In the genomic region with DNA sequence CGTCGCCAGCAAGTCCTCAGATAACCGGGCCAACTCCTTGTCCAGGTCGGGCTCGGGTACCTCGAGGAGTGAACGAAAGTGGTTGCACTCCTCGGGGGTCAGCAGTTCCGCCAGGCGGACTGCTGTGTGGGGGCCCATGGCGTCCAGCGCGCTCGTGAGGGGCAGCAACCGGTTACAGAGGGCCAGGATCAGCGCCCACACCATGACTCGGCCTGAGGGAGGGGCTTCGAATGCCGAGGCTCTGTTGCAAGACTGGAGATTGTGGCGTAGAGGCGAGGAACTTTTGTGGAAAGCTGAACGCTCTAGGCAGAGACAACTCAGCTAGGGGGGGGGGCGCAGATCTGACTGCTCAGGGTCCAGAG, we compare ENCODE assay signal across 9 mouse cellular contexts. TPM values are rescaled to one million over a fixed set of nuclear protein-coding genes. Genes with fewer than 3 reads are reported as not detected.
A peak's percentile ranks its signal among the peaks of the same experiment; 100 is the strongest.
DNase-seq lines count a peak whose midpoint lies in the region; ATAC-seq and TF ChIP-seq lines count a peak whose summit lies in the region.
"Had no signal": no experiment of that assay in that cellular context is flagged by ENCODE, and none has a peak within 500 bp of the region (broad histone marks: within the 10 kb centered on the region; RNA-seq: fewer than 3 reads in every experiment).

TSS of gene Gm47841 (minus strand) at position 204 of the 362 bp plus-strand sequence.

- TF ChIP-seq CTCF in testis, adult 2 months (IDR thresholded peaks at IDR 0.05; ENCODE audit: control insufficient read depth, insufficient read depth, insufficient replicate concordance, low read depth, low read length): no peak
- TF ChIP-seq CTCF in liver, embryonic 14.5 days (IDR thresholded peaks at IDR 0.05; ENCODE audit: low read depth): no peak
- no peak for TF ChIP-seq CTCF in stomach, postnatal 0 days (IDR thresholded peaks at IDR 0.05; ENCODE audit: low read depth)

- peaks cover 19% of the 10 kb centered on the region for H3K4me1 ChIP-seq in testis, adult 2 months (ENCODE audit: control insufficient read depth, insufficient read depth, low read length)
- H3K4me1 ChIP-seq in heart, embryonic 15.5 days (replicated peaks): peaks cover 17% of the 10 kb centered on the region
- no peaks in the 10 kb centered on the region for H3K4me1 ChIP-seq in liver, embryonic 14.5 days (replicated peaks; ENCODE audit: control insufficient read depth in 2 of 2, insufficient read depth in 2 of 2, low read length in 1 of 2)
- peaks cover 14% of the 10 kb centered on the region; the same call in 1 of the 2 replicates for H3K4me1 ChIP-seq in stomach, postnatal 0 days (replicated peaks; ENCODE audit: control insufficient read depth, insufficient read depth)

- no peak within 1 kb of the TSS for H3K27ac ChIP-seq in testis, adult 2 months (ENCODE audit: control insufficient read depth, insufficient read depth, low read depth, low read length)
- no peak within 1 kb of the TSS for H3K27ac ChIP-seq in heart, embryonic 15.5 days
- no peak within 1 kb of the TSS for H3K27ac ChIP-seq in liver, embryonic 14.5 days
- no peak within 1 kb of the TSS; the same call in 1 of the 2 replicates for H3K27ac ChIP-seq in stomach, postnatal 0 days (replicated peaks)

- no peak for TF ChIP-seq EP300 in liver, embryonic 14.5 days (IDR thresholded peaks at IDR 0.05; ENCODE audit: low read depth)
- TF ChIP-seq EP300 in stomach, postnatal 0 days (optimal IDR thresholded peaks at IDR 0.05): no peak

- H3K9me3 ChIP-seq in heart, embryonic 15.5 days (replicated peaks): no peaks in the 10 kb centered on the region
- H3K9me3 ChIP-seq in liver, embryonic 14.5 days (ENCODE audit: control insufficient read depth, low read length): no peaks in the 10 kb centered on the region
- no peaks in the 10 kb centered on the region for H3K9me3 ChIP-seq in stomach, postnatal 0 days (ENCODE audit: control insufficient read depth, low read length)

- DNase-seq in testis, postnatal 14 days (ENCODE audit: low spot score): no peak
- no peak for DNase-seq in liver, embryonic 14.5 days (ENCODE audit: low read depth in 3 of 3, low spot score in 3 of 3)
- DNase-seq in stomach, postnatal 0 days (ENCODE audit: low spot score): no peak
- DNase-seq in left cerebral cortex, postnatal 36 days (ENCODE audit: low spot score in 2 of 2): no peak
- no peak for DNase-seq in adrenal gland, postnatal 36 days
- no peak for DNase-seq in gastrocnemius, postnatal 36 days

- intact Hi-C loops in left cerebral cortex, postnatal 36 days (cut with DNase I): no loop called here
- intact Hi-C loops in gastrocnemius, postnatal 36 days (cut with DNase I): no loop called here

- peaks cover 2% of the 10 kb centered on the region; the same call in 1 of the 2 replicates for H3K27me3 ChIP-seq in testis, adult 2 months (ENCODE audit: control insufficient read depth, insufficient read depth, low read length)
- peaks cover 95% of the 10 kb centered on the region for H3K27me3 ChIP-seq in heart, embryonic 15.5 days
- peaks cover 48% of the 10 kb centered on the region for H3K27me3 ChIP-seq in liver, embryonic 14.5 days (ENCODE audit: control insufficient read depth, insufficient read depth, low read length)
- no peaks in the 10 kb centered on the region; the same call in 1 of the 2 replicates for H3K27me3 ChIP-seq in stomach, postnatal 0 days (ENCODE audit: control insufficient read depth, insufficient read depth, low read length)

- H3K4me2 ChIP-seq in heart, embryonic 15.5 days: peak within 1 kb of the TSS; percentile 94
- peak within 1 kb of the TSS; percentile 52 for H3K4me2 ChIP-seq in liver, embryonic 14.5 days (ENCODE audit: low read depth)
- peak within 1 kb of the TSS; percentile 92 for H3K4me2 ChIP-seq in stomach, postnatal 0 days (replicated peaks; ENCODE audit: low read depth)

- peak within 1 kb of the TSS; percentile 25; the same call in 1 of the 2 replicates for H3K9ac ChIP-seq in heart, embryonic 15.5 days
- H3K9ac ChIP-seq in liver, embryonic 14.5 days (replicated peaks): no peak within 1 kb of the TSS
- H3K9ac ChIP-seq in stomach, postnatal 0 days (ENCODE audit: low read length): peak within 1 kb of the TSS; percentile 60

- TF ChIP-seq POLR2A in testis, adult 2 months (IDR thresholded peaks at IDR 0.05; ENCODE audit: control insufficient read depth, low read depth, low read length): peak; percentile 72

- ATAC-seq in heart, embryonic 15.5 days (replicated peaks; ENCODE audit: insufficient number of reproducible peaks, insufficient read depth, low FRiP score, low read depth): no peak
- no peak for ATAC-seq in liver, embryonic 14.5 days (ENCODE audit: insufficient read depth)
- ATAC-seq in stomach, postnatal 0 days (ENCODE audit: low FRiP score, low TSS enrichment): no peak

- H3K4me3 ChIP-seq in testis, adult 2 months (ENCODE audit: control insufficient read depth, low read depth, low read length): peak within 1 kb of the TSS; percentile 79
- H3K4me3 ChIP-seq in heart, embryonic 15.5 days: peak within 1 kb of the TSS; percentile 54
- H3K4me3 ChIP-seq in liver, embryonic 14.5 days (ENCODE audit: insufficient read depth in 1 of 2, low read depth in 2 of 2, low read length in 2 of 2): peak within 1 kb of the TSS in 1 of 2 experiments; percentile 34; a peak in 2 of 4 replicates
- peak within 1 kb of the TSS; percentile 47 for H3K4me3 ChIP-seq in stomach, postnatal 0 days (ENCODE audit: low read depth, low read length)
- H3K4me3 ChIP-seq: myocyte had no signal

- no peaks in the 10 kb centered on the region for H3K36me3 ChIP-seq in testis, adult 2 months (ENCODE audit: control insufficient read depth, insufficient read depth, low read length)
- no peaks in the 10 kb centered on the region for H3K36me3 ChIP-seq in heart, embryonic 15.5 days
- no peaks in the 10 kb centered on the region for H3K36me3 ChIP-seq in liver, embryonic 14.5 days (replicated peaks; ENCODE audit: control insufficient read depth, insufficient read depth, low read depth)
- H3K36me3 ChIP-seq in stomach, postnatal 0 days (ENCODE audit: control insufficient read depth, insufficient read depth, low read length): no peaks in the 10 kb centered on the region

- WGBS in heart, embryonic 15.5 days: 3% methylated on average over 23 of the region's 23 CpGs
- 3% methylated on average over 23 of the region's 23 CpGs for WGBS in liver, embryonic 14.5 days (ENCODE audit: insufficient replicate concordance)
- 7% methylated on average over 22 of the region's 23 CpGs for WGBS in stomach, postnatal 0 days

RNA-seq across cellular contexts. Expression of gene Gm47841, which starts in this region (rescaled TPM):
- 79.8 and 97.0 TPM in 2 replicates for polyA plus RNA-seq in testis, adult 2 months (2012; rRNA removed)
- not detected in 2 replicates for polyA plus RNA-seq in heart, embryonic 15.5 days (2015; fragmentation: Nextera tagmentation; extraction: Ambion mirVana)
- not detected in 2 replicates for polyA plus RNA-seq in liver, embryonic 14.5 days (2012; rRNA removed)
- not detected in 2 replicates for polyA plus RNA-seq in liver, embryonic 14.5 days (2014; fragmentation: Nextera tagmentation; extraction: Ambion mirVana)
- not detected in 2 replicates for polyA plus RNA-seq in stomach, postnatal 0 days (2015; fragmentation: Nextera tagmentation; extraction: Ambion mirVana)
- total RNA-seq in left cerebral cortex, postnatal 36 days (2021): not detected
- total RNA-seq in adrenal gland, postnatal 36 days (2021): under 1 TPM in 1 of 2 experiments, not detected in 1; 0.26 TPM
- not detected for total RNA-seq in gastrocnemius, postnatal 36 days (2021)
- polyA plus RNA-seq: myocyte had no signal

Comparison
In these comparisons a context has a peak if more than half of its experiments do, and no peak if none do; other contexts are left out.
1. RNA of gene Gm47841 (polyA plus RNA-seq): 79.8 to 97.0 TPM in testis, adult 2 months; not detected in stomach, postnatal 0 days, not detected in heart, embryonic 15.5 days and not detected in liver, embryonic 14.5 days; every median in the first group is over 10 times any median in the second.
2. Peak in every context shown above with its lines, with median percentiles within 50 percentile points of each other: H3K4me2 ChIP-seq.